Mouse (Mus musculus) embryonic facial prominence, embryonic 13.5 days (tissue): ENCODE results near the gene Rgs7bp. TPM values are rescaled to one million over a fixed set of nuclear protein-coding genes. Genes with fewer than 3 reads are reported as not detected.

Experiments used
- ATAC-seq: fragments of 200-750 bp; cut with Nextera tagmentation; 2 replicates; pipeline ENCODE4 v1.8.0; 2017; ENCODE audit warnings: low read depth; ENCODE audit not compliant: insufficient number of reproducible peaks, insufficient read depth, low FRiP score, low TSS enrichment
- H3K27ac ChIP-seq: fragments of 300-500 bp; sonication (generic); 2 replicates; pipeline ENCODE4 v1.5.1; 2015; ENCODE audit warnings: moderate library complexity, mild to moderate bottlenecking, inconsistent platforms
- H3K27me3 ChIP-seq: fragments of 300-500 bp; sonication (generic); 2 replicates; pipeline ENCODE4 v1.6.1; 2015; ENCODE audit warnings: mild to moderate bottlenecking, inconsistent platforms
- H3K36me3 ChIP-seq: fragments of 300-500 bp; sonication (generic); 2 replicates; pipeline ENCODE4 v1.6.1; 2015; ENCODE audit warnings: mild to moderate bottlenecking, inconsistent platforms
- H3K4me1 ChIP-seq: fragments of 300-500 bp; sonication (generic); 2 replicates; pipeline ENCODE4 v1.6.1; 2015; ENCODE audit warnings: inconsistent platforms
- H3K4me2 ChIP-seq: fragments of 300-500 bp; sonication (generic); 2 replicates; pipeline ENCODE4 v1.6.1; 2015; ENCODE audit warnings: moderate library complexity, mild to moderate bottlenecking, inconsistent platforms
- H3K4me3 ChIP-seq: fragments of 300-500 bp; sonication (generic); 2 replicates; pipeline ENCODE4 v1.5.1; 2015; ENCODE audit warnings: mild to moderate bottlenecking, inconsistent platforms
- H3K9ac ChIP-seq: fragments of 300-500 bp; sonication (generic); 2 replicates; pipeline ENCODE4 v1.6.1; 2015; ENCODE audit warnings: mild to moderate bottlenecking, inconsistent platforms
- H3K9me3 ChIP-seq: fragments of 300-500 bp; sonication (generic); 2 replicates; pipeline ENCODE4 v1.6.1; 2016; ENCODE audit warnings: inconsistent platforms
- WGBS: fragments of 180-500 bp; shearing (Covaris S2); methylation state at CpG from one replicate; pipeline ENCODE4 v1.1.7; 2015; ENCODE audit warnings: mixed read lengths; 5-methylcytosine and 5-hydroxymethylcytosine counted together
- polyA plus RNA-seq: library from polyadenylated mRNA; unstranded; fragments of >200 nt; fragmentation: Nextera tagmentation; extraction: Ambion mirVana; gene quantifications from 2 replicates; pipeline ENCODE4 v1.2.1, GENCODE M21; 2015

Gene Rgs7bp
- polyA plus RNA-seq, 1 experiment from 2014 or later, result 2.3 TPM

GRCm38 (mm10) chr13:105051432-105051831 lies 3.3 kb downstream of the Rgs7bp start:
- H3K9ac ChIP-seq, result no peak overlapping the region
- 40% methylated on average over 6 of the region's 6 CpGs for WGBS
- peaks cover 30% of the 10 kb centered on the region for H3K27me3 ChIP-seq
- no peaks in the 10 kb centered on the region for H3K9me3 ChIP-seq
- no peak overlapping the region for H3K27ac ChIP-seq
- H3K4me3 ChIP-seq, result no peak overlapping the region
- no peak for ATAC-seq
- H3K4me1 ChIP-seq, result peaks cover 4% of the 10 kb centered on the region; the same call in 1 of the 2 replicates
- H3K36me3 ChIP-seq, result no peaks in the 10 kb centered on the region
- H3K4me2 ChIP-seq, result no peak overlapping the region

GRCm38 (mm10) chr13:105048662-105049061 lies 6.1 kb downstream of the Rgs7bp start:
- Histone ChIP-seq H3K27ac (no peak overlapping the region), H3K4me1 (peaks cover 3% of the 10 kb centered on the region; the same call in 1 of the 2 replicates), H3K4me3 (no peak overlapping the region), H3K36me3 (no peaks in the 10 kb centered on the region), H3K9ac (no peak overlapping the region), H3K4me2 (no peak overlapping the region), H3K9me3 (no peaks in the 10 kb centered on the region), H3K27me3 (peaks cover 15% of the 10 kb centered on the region)
- no peak for ATAC-seq
- WGBS, result 82% methylated on average over 8 of the region's 8 CpGs

GRCm38 (mm10) chr13:105047377-105047776 lies 7.4 kb downstream of the Rgs7bp start:
- no peaks in the 10 kb centered on the region for H3K9me3 ChIP-seq
- no peak overlapping the region for H3K9ac ChIP-seq
- 57% methylated on average over 9 of the region's 9 CpGs for WGBS
- H3K4me3 ChIP-seq, result no peak overlapping the region
- H3K27ac ChIP-seq, result no peak overlapping the region
- ATAC-seq, result no peak
- H3K36me3 ChIP-seq, result no peaks in the 10 kb centered on the region
- no peaks in the 10 kb centered on the region for H3K4me1 ChIP-seq
- H3K27me3 ChIP-seq, result peaks cover 4% of the 10 kb centered on the region
- H3K4me2 ChIP-seq, result peak overlapping the region; percentile 7; the same call in 1 of the 2 replicates

GRCm38 (mm10) chr13:105043882-105044281 lies 10.8 kb downstream of the Rgs7bp start:
- 38% methylated on average over 3 of the region's 3 CpGs for WGBS
- no peak overlapping the region for H3K4me3 ChIP-seq
- H3K9ac ChIP-seq, result no peak overlapping the region
- H3K27me3 ChIP-seq, result no peaks in the 10 kb centered on the region
- H3K9me3 ChIP-seq, result no peaks in the 10 kb centered on the region
- ATAC-seq, result no peak
- H3K4me2 ChIP-seq, result no peak overlapping the region
- no peaks in the 10 kb centered on the region for H3K36me3 ChIP-seq
- H3K27ac ChIP-seq, result no peak overlapping the region
- 0 out of 2 replicates have a peak, but pooled peaks cover 6% of the 10 kb centered on the region for H3K4me1 ChIP-seq

GRCm38 (mm10) chr13:105038334-105038733 lies 16.4 kb downstream of the Rgs7bp start:
- WGBS, result 79% methylated on average over 5 of the region's 5 CpGs
- ATAC-seq, result no peak
- Histone ChIP-seq H3K4me3 (no peak overlapping the region), H3K36me3 (no peaks in the 10 kb centered on the region), H3K27ac (no peak overlapping the region), H3K27me3 (no peaks in the 10 kb centered on the region), H3K4me1 (0 out of 2 replicates have a peak, but pooled peaks cover 9% of the 10 kb centered on the region), H3K4me2 (no peak overlapping the region), H3K9me3 (no peaks in the 10 kb centered on the region), H3K9ac (no peak overlapping the region)

- H3K4me3 ChIP-seq, result no peak overlapping the region
- WGBS, result 85% methylated on average over 12 of the region's 12 CpGs
- H3K9me3 ChIP-seq, result no peaks in the 10 kb centered on the region
- no peaks in the 10 kb centered on the region for H3K27me3 ChIP-seq
- ATAC-seq, result no peak
- H3K4me2 ChIP-seq, result no peak overlapping the region
- H3K9ac ChIP-seq, result no peak overlapping the region
- H3K36me3 ChIP-seq, result no peaks in the 10 kb centered on the region
- no peak overlapping the region for H3K27ac ChIP-seq
- 0 out of 2 replicates have a peak, but pooled peaks cover 9% of the 10 kb centered on the region for H3K4me1 ChIP-seq
Observed at GRCm38 (mm10) chr13:105037816-105038215, 16.9 kb downstream of the Rgs7bp start.

- Histone ChIP-seq H3K4me2 (no peak overlapping the region), H3K9me3 (no peaks in the 10 kb centered on the region), H3K27ac (no peak overlapping the region), H3K4me3 (no peak overlapping the region), H3K27me3 (no peaks in the 10 kb centered on the region), H3K36me3 (no peaks in the 10 kb centered on the region), H3K4me1 (no peaks in the 10 kb centered on the region), H3K9ac (no peak overlapping the region)
- no peak for ATAC-seq
Observed at GRCm38 (mm10) chr13:105031882-105032281, 22.8 kb downstream of the Rgs7bp start.

GRCm38 (mm10) chr13:105028276-105028675 lies 26.5 kb downstream of the Rgs7bp start:
- no peak overlapping the region for H3K27ac ChIP-seq
- no peak overlapping the region for H3K4me3 ChIP-seq
- no peaks in the 10 kb centered on the region for H3K27me3 ChIP-seq
- WGBS, result 68% methylated on average over 3 of the region's 3 CpGs
- no peak for ATAC-seq
- H3K4me2 ChIP-seq, result no peak overlapping the region
- no peaks in the 10 kb centered on the region for H3K9me3 ChIP-seq
- H3K36me3 ChIP-seq, result no peaks in the 10 kb centered on the region
- no peaks in the 10 kb centered on the region for H3K4me1 ChIP-seq
- H3K9ac ChIP-seq, result no peak overlapping the region

GRCm38 (mm10) chr13:105016577-105016976 lies 38.2 kb downstream of the Rgs7bp start:
- Histone ChIP-seq H3K9ac (no peak overlapping the region), H3K36me3 (no peaks in the 10 kb centered on the region), H3K27ac (no peak overlapping the region), H3K27me3 (no peaks in the 10 kb centered on the region), H3K4me3 (no peak overlapping the region), H3K9me3 (no peaks in the 10 kb centered on the region), H3K4me1 (no peaks in the 10 kb centered on the region), H3K4me2 (no peak overlapping the region)
- WGBS, result 78% methylated on average over 9 of the region's 9 CpGs
- ATAC-seq, result no peak

- Histone ChIP-seq H3K27ac (no peak overlapping the region), H3K9me3 (no peaks in the 10 kb centered on the region), H3K9ac (no peak overlapping the region), H3K27me3 (no peaks in the 10 kb centered on the region), H3K36me3 (no peaks in the 10 kb centered on the region), H3K4me1 (no peaks in the 10 kb centered on the region), H3K4me2 (no peak overlapping the region), H3K4me3 (no peak overlapping the region)
- WGBS, result 76% methylated on average over 8 of the region's 8 CpGs
- 0 out of 2 replicates have a peak, but pooled peaks have one; percentile 56 for ATAC-seq
Observed at GRCm38 (mm10) chr13:105015710-105016404, 38.9 kb downstream of the Rgs7bp start.

GRCm38 (mm10) chr13:105011300-105011699 lies 43.4 kb downstream of the Rgs7bp start:
- ATAC-seq, result no peak
- Histone ChIP-seq H3K4me3 (no peak overlapping the region), H3K4me1 (no peaks in the 10 kb centered on the region), H3K27ac (no peak overlapping the region), H3K9me3 (no peaks in the 10 kb centered on the region), H3K27me3 (no peaks in the 10 kb centered on the region), H3K4me2 (no peak overlapping the region), H3K36me3 (no peaks in the 10 kb centered on the region), H3K9ac (no peak overlapping the region)
- 86% methylated on average over 5 of the region's 5 CpGs for WGBS

- Histone ChIP-seq H3K27ac (no peak overlapping the region), H3K4me3 (no peak overlapping the region), H3K4me1 (no peaks in the 10 kb centered on the region), H3K9me3 (no peaks in the 10 kb centered on the region), H3K9ac (no peak overlapping the region), H3K36me3 (no peaks in the 10 kb centered on the region), H3K4me2 (no peak overlapping the region), H3K27me3 (no peaks in the 10 kb centered on the region)
- WGBS, result 91% methylated on average over 2 of the region's 2 CpGs
- no peak for ATAC-seq
Observed at GRCm38 (mm10) chr13:105008891-105009290, 45.8 kb downstream of the Rgs7bp start.
